In the genomic region with DNA sequence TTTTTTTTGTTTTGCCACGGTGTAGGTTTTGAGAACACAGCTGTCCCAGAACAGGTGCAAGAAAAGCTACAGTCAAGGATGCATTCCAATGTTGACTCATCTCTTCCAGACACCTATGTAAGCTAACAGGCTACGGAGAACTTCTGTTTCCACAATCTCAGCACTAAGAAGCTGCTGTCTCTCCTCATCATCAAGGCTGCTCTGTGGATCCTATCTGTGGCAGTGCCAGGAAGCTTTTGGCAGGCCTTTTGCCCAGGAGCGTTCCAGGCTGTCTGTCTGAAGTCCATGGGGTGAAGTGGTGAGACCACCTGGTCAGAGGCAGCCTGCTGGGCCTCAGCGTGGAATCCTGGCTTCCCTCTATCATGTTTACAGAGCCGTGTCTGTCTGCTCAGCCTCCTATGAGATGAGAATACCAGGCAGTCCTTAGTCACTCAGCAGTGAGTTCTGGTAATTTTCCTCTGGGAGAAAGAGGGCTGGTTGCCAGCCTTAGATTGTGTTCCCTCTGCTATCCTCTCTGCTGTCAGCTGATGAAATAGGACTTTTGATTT, we compare ENCODE assay signal across 9 mouse cellular contexts.
DNase-seq lines count a peak whose midpoint lies in the region; ATAC-seq and TF ChIP-seq lines count a peak whose summit lies in the region.
"Had no signal": no experiment of that assay in that cellular context is flagged by ENCODE, and none has a peak within 500 bp of the region (broad histone marks: within the 10 kb centered on the region; RNA-seq: fewer than 3 reads in every experiment).

No protein-coding gene starts in this region.

- no peaks in the 10 kb centered on the region for H3K27me3 ChIP-seq in embryonic facial prominence, embryonic 13.5 days
- H3K27me3 ChIP-seq in embryonic facial prominence, embryonic 10.5 days (replicated peaks; ENCODE audit: low read depth, poor library complexity, severe bottlenecking) = no peaks in the 10 kb centered on the region
- H3K27me3 ChIP-seq in intestine, embryonic 14.5 days (replicated peaks; ENCODE audit: control insufficient read depth, insufficient read depth, low read length) = no peaks in the 10 kb centered on the region
- H3K27me3 ChIP-seq: neural tube, embryonic 12.5 days had no signal

- H3K9ac ChIP-seq in embryonic facial prominence, embryonic 13.5 days = no peak overlapping the region
- no peak overlapping the region for H3K9ac ChIP-seq in intestine, embryonic 14.5 days (ENCODE audit: low read length)
- H3K9ac ChIP-seq: neural tube, embryonic 12.5 days had no signal

- intact Hi-C loops in left cerebral cortex, adult 2 months (cut with DNase I) = no loop called here

- H3K4me1 ChIP-seq in embryonic facial prominence, embryonic 13.5 days = peaks cover 4% of the 10 kb centered on the region
- no peaks in the 10 kb centered on the region for H3K4me1 ChIP-seq in embryonic facial prominence, embryonic 10.5 days
- peaks cover 15% of the 10 kb centered on the region for H3K4me1 ChIP-seq in embryonic fibroblast, embryonic 13.5 days (ENCODE audit: control insufficient read depth, insufficient read depth, low read length)
- H3K4me1 ChIP-seq in intestine, embryonic 14.5 days (replicated peaks; ENCODE audit: control insufficient read depth, insufficient read depth, low read length) = peaks cover 7% of the 10 kb centered on the region; the same call in 1 of the 2 replicates
- H3K4me1 ChIP-seq: neural tube, embryonic 12.5 days had no signal

- no peaks in the 10 kb centered on the region for H3K9me3 ChIP-seq in embryonic facial prominence, embryonic 13.5 days
- H3K9me3 ChIP-seq in embryonic facial prominence, embryonic 10.5 days = no peaks in the 10 kb centered on the region
- 0 out of 2 replicates have a peak, but pooled peaks cover 4% of the 10 kb centered on the region for H3K9me3 ChIP-seq in intestine, embryonic 14.5 days (ENCODE audit: control insufficient read depth, low read length)
- H3K9me3 ChIP-seq: neural tube, embryonic 12.5 days had no signal

- H3K27ac ChIP-seq in embryonic facial prominence, embryonic 13.5 days = peak overlapping the region; percentile 51; the same call in 1 of the 2 replicates
- H3K27ac ChIP-seq in embryonic facial prominence, embryonic 10.5 days (replicated peaks) = no peak overlapping the region
- peak overlapping the region; percentile 84 for H3K27ac ChIP-seq in embryonic fibroblast, embryonic 13.5 days (ENCODE audit: insufficient read depth, low read length)
- H3K27ac ChIP-seq in intestine, embryonic 14.5 days (ENCODE audit: low read depth) = peak overlapping the region; percentile 48
- peak overlapping the region; percentile 77 for H3K27ac ChIP-seq in left cerebral cortex, adult 2 months
- H3K27ac ChIP-seq: neural tube, embryonic 12.5 days had no signal

- H3K4me2 ChIP-seq in embryonic facial prominence, embryonic 13.5 days = no peak overlapping the region
- H3K4me2 ChIP-seq in intestine, embryonic 14.5 days (ENCODE audit: low read length) = no peak overlapping the region
- H3K4me2 ChIP-seq: neural tube, embryonic 12.5 days had no signal

- H3K36me3 ChIP-seq in embryonic facial prominence, embryonic 13.5 days = no peaks in the 10 kb centered on the region
- no peaks in the 10 kb centered on the region for H3K36me3 ChIP-seq in embryonic facial prominence, embryonic 10.5 days (replicated peaks)
- H3K36me3 ChIP-seq in intestine, embryonic 14.5 days (ENCODE audit: control insufficient read depth, insufficient read depth, low read length) = no peaks in the 10 kb centered on the region
- H3K36me3 ChIP-seq: neural tube, embryonic 12.5 days had no signal

- no peak for ATAC-seq in embryonic facial prominence, embryonic 13.5 days (ENCODE audit: insufficient number of reproducible peaks, insufficient read depth, low FRiP score, low TSS enrichment, low read depth)
- peak; percentile 76 for ATAC-seq in intestine, embryonic 14.5 days (replicated peaks; ENCODE audit: low FRiP score, low TSS enrichment, low read depth)

- TF ChIP-seq CTCF in embryonic fibroblast, embryonic 13.5 days (IDR thresholded peaks at IDR 0.05; ENCODE audit: borderline replicate concordance, insufficient read depth, low read length) = no peak
- no peak for TF ChIP-seq CTCF in left cerebral cortex, adult 2 months (IDR thresholded peaks at IDR 0.05)

- no peak for DNase-seq in embryonic facial prominence, embryonic 10.5 days (ENCODE audit: low spot score)
- peak; percentile 86 for DNase-seq in Muller cell, postnatal 12 days (ENCODE audit: inconsistent ontology term)
- peak; percentile 74 for DNase-seq in intestine, embryonic 14.5 days (ENCODE audit: low spot score)
- DNase-seq in left cerebral cortex, adult 2 months (ENCODE audit: extremely low spot score in 1 of 2, low spot score in 2 of 2) = peak in 1 of 2 experiments; percentile 52
- DNase-seq in skeletal muscle tissue, adult 2 months (ENCODE audit: low read depth, low spot score) = peak; percentile 43
- no peak for DNase-seq in testis, postnatal 14 days (ENCODE audit: low spot score)

- 55% methylated on average over 5 of the region's 5 CpGs for WGBS in embryonic facial prominence, embryonic 13.5 days
- WGBS in embryonic facial prominence, embryonic 10.5 days = 62% methylated on average over 5 of the region's 5 CpGs
- 13% methylated on average over 5 of the region's 5 CpGs for WGBS in intestine, embryonic 14.5 days

- TF ChIP-seq POLR2A in embryonic fibroblast, embryonic 13.5 days (IDR thresholded peaks at IDR 0.05; ENCODE audit: low read depth, low read length) = no peak

- no peak overlapping the region for H3K4me3 ChIP-seq in embryonic facial prominence, embryonic 13.5 days
- H3K4me3 ChIP-seq in embryonic facial prominence, embryonic 10.5 days = no peak overlapping the region
- H3K4me3 ChIP-seq in embryonic fibroblast, embryonic 13.5 days (ENCODE audit: insufficient read depth, low read length) = no peak overlapping the region
- no peak overlapping the region for H3K4me3 ChIP-seq in intestine, embryonic 14.5 days (ENCODE audit: low read depth, low read length)
- no peak overlapping the region for H3K4me3 ChIP-seq in left cerebral cortex, adult 2 months
- H3K4me3 ChIP-seq: neural tube, embryonic 12.5 days had no signal

Comparison
In these comparisons a context has a peak if more than half of its experiments do, and no peak if none do; other contexts are left out.
1. DNase-seq: peak in Muller cell, postnatal 12 days (single experiment), intestine, embryonic 14.5 days (single experiment) and skeletal muscle tissue, adult 2 months (single experiment); none in embryonic facial prominence, embryonic 10.5 days (single experiment) and testis, postnatal 14 days (single experiment).